Mouse (Mus musculus): ENCODE measurements around the gene Ttc7b. TPM values are rescaled to one million over a fixed set of nuclear protein-coding genes. Genes with fewer than 3 reads are reported as not detected.

Gene Ttc7b
- polyA plus RNA-seq, 1 experiment: 0.13 TPM

DNA sequence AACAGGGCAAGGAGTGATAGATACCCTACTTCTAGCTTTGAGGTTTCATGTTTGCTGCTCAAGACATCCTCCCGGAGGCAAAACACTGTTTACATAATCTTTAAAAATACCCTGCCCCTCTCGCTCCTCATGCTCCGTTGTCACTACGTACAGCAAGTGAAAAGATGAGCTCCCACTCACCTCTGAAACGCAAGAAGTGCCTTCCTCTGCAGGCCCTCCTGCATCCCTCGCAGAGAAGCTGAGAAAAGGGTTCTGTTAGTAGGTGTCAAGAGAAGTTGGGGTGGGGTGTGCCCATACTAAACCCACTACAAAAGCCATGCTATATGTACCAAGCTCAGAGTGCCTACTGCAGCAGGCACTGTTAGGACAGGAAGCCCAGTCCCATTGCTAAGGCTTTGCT lies 138.7 kb downstream of the Ttc7b start:
- Histone ChIP-seq H3K36me3 (ENCODE audit: control insufficient read depth) (no peaks in the 10 kb centered on the region), H3K27me3 (ENCODE audit: control insufficient read depth) (no peaks in the 10 kb centered on the region)
- TF ChIP-seq TAL1 (IDR thresholded peaks at IDR 0.05; ENCODE audit: low read length) (no peak), GATA1 (IDR thresholded peaks at IDR 0.05; ENCODE audit: low read length) (no peak)

DNA sequence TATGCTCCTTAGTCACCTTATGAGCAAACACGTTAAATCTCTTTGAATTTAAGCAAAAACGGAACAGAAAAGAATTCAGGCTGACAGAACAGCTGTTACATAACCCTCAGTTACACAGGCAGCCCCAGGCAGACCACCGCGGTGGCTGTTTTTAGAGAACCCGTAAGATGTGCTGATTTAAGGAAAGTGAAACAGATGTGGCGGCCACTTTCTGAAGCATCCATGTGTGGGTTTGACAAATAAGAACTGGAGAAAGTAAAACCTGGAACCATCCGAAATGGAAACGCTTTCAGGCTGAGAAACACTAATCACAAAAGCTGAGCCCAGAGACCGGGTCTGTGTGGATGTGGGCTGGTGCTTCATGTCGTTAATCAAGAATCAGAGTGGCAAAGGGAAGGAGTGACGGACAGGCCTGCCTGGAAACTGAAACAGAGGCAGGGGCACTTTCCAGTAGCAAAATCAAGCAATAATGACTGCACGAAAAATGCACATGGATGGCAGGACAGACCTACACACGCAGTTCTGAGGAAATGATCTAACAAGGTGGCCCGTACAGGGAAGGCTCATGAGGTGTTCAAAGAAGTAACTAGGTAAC lies 139.8 kb downstream of the Ttc7b start:
- no peaks in the 10 kb centered on the region for H3K9me3 ChIP-seq (ENCODE audit: control insufficient read depth, low read length)
- H3K36me3 ChIP-seq (ENCODE audit: control insufficient read depth): no peaks in the 10 kb centered on the region
- no peak for TF ChIP-seq GATA1 (IDR thresholded peaks at IDR 0.05; ENCODE audit: low read length)
- no peak for TF ChIP-seq TAL1 (IDR thresholded peaks at IDR 0.05; ENCODE audit: low read length)
- H3K27me3 ChIP-seq (ENCODE audit: control insufficient read depth): no peaks in the 10 kb centered on the region
- H3K4me3 ChIP-seq (replicated peaks): no peak overlapping the region
- no peaks in the 10 kb centered on the region for H3K4me1 ChIP-seq (ENCODE audit: control insufficient read depth)

More for the DNA sequence above, 138.7 kb downstream of the Ttc7b start:
- no peaks in the 10 kb centered on the region for H3K4me1 ChIP-seq (ENCODE audit: control insufficient read depth)
- no peaks in the 10 kb centered on the region for H3K9me3 ChIP-seq (ENCODE audit: control insufficient read depth, low read length)
- H3K4me3 ChIP-seq (replicated peaks): no peak overlapping the region

DNA sequence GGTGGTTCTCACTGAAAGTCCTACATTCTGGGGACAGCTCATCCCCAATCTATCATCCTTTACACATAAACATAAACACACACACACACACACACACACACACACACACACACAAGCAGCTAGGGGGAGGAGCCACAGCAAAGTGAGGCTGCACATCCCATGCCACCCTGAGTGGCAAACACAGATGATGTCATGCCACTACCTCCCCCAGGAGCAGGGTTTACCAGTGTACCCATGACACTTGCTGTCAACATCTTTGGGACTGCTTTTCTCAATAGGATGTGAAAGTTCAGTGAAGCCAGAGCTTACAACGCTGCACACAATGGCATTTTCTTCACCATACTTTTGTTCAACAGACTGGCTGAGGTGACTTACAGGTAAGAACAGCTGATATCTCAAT lies 140.8 kb downstream of the Ttc7b start:
- no peaks in the 10 kb centered on the region for H3K4me1 ChIP-seq (ENCODE audit: control insufficient read depth)
- no peaks in the 10 kb centered on the region for H3K36me3 ChIP-seq (ENCODE audit: control insufficient read depth)
- TF ChIP-seq GATA1 (IDR thresholded peaks at IDR 0.05; ENCODE audit: low read length) (no peak), TAL1 (IDR thresholded peaks at IDR 0.05; ENCODE audit: low read length) (no peak)
- H3K4me3 ChIP-seq (replicated peaks): no peak overlapping the region
- no peaks in the 10 kb centered on the region for H3K27me3 ChIP-seq (ENCODE audit: control insufficient read depth)
- no peaks in the 10 kb centered on the region for H3K9me3 ChIP-seq (ENCODE audit: control insufficient read depth, low read length)

DNA sequence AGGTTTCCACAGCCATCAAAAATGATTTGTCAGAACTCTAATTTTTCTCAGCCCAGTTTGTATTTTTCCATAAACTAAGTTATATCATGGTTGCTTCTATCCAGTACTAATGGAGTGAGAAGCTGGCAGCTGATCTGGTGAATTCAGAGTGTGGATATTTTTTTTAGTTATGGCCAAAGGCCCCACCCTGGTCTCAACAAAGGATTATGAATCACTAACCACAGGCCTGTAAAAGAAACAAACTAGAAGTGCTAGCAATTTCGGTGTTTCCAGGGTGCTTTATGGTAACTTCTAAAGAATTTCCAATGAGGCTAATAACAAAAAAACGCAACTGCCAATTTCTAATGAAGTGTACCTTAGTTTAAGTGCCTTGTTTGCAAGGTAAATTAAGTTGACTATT lies 142.4 kb downstream of the Ttc7b start:
- TF ChIP-seq GATA1 (IDR thresholded peaks at IDR 0.05; ENCODE audit: low read length) (no peak), TAL1 (IDR thresholded peaks at IDR 0.05; ENCODE audit: low read length) (no peak)
- no peaks in the 10 kb centered on the region for H3K4me1 ChIP-seq (ENCODE audit: control insufficient read depth)
- no peaks in the 10 kb centered on the region for H3K27me3 ChIP-seq (ENCODE audit: control insufficient read depth)
- no peaks in the 10 kb centered on the region for H3K36me3 ChIP-seq (ENCODE audit: control insufficient read depth)
- H3K9me3 ChIP-seq (ENCODE audit: control insufficient read depth, low read length): no peaks in the 10 kb centered on the region
- no peak overlapping the region for H3K4me3 ChIP-seq (replicated peaks)

DNA sequence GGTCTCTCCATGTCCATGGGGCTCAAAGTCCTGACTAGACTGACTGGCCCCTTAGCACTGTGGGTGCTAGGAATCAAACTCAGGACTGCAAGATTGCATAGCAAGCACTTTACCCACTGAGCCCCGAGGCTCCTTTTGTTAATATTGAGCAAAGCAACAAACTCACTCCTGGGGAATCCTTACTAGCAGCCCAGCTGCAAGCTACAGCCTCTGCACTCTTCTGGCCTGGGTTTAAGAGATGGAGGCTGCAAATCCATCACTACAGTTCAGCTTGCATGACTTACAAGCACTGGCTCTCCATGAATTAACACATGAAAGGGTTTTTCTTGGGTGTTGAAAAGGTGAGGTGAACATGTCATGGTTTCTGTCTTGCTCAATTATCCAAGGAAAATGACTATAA lies 142.8 kb downstream of the Ttc7b start:
- no peak for TF ChIP-seq GATA1 (IDR thresholded peaks at IDR 0.05; ENCODE audit: low read length)
- TF ChIP-seq TAL1 (IDR thresholded peaks at IDR 0.05; ENCODE audit: low read length): no peak
- H3K27me3 ChIP-seq (ENCODE audit: control insufficient read depth): no peaks in the 10 kb centered on the region
- no peaks in the 10 kb centered on the region for H3K9me3 ChIP-seq (ENCODE audit: control insufficient read depth, low read length)

DNA sequence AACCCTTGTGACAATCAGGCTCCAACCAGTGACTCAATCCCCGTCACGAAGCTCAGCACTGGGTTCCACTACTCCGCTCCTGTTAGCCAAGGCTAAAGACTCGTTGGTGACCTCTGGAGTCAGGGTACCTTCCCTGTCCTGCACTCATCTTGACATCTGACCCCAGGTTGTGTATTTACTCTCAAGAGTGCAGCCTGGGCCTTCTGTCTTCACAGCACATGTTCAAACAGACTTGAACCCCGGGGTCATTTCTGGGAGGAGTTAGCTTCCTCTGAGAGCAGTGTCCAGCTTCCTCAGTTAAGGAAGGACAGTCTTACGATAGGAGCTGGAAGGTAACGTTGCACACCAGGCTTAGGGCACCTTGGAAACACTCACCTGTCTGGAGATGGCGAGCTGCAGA lies 144.8 kb downstream of the Ttc7b start:
- no peak for TF ChIP-seq GATA1 (IDR thresholded peaks at IDR 0.05; ENCODE audit: low read length)
- TF ChIP-seq TAL1 (IDR thresholded peaks at IDR 0.05; ENCODE audit: low read length): no peak
- no peaks in the 10 kb centered on the region; the same call in 1 of the 2 replicates for H3K36me3 ChIP-seq (ENCODE audit: control insufficient read depth)
- no peaks in the 10 kb centered on the region for H3K27me3 ChIP-seq (ENCODE audit: control insufficient read depth)
- H3K9me3 ChIP-seq (ENCODE audit: control insufficient read depth, low read length): no peaks in the 10 kb centered on the region
- no peak overlapping the region for H3K4me3 ChIP-seq (replicated peaks)
- no peaks in the 10 kb centered on the region for H3K4me1 ChIP-seq (ENCODE audit: control insufficient read depth)

More for the DNA sequence above, 142.8 kb downstream of the Ttc7b start:
- Histone ChIP-seq H3K4me1 (ENCODE audit: control insufficient read depth) (no peaks in the 10 kb centered on the region), H3K4me3 (replicated peaks) (no peak overlapping the region), H3K36me3 (ENCODE audit: control insufficient read depth) (no peaks in the 10 kb centered on the region)

DNA sequence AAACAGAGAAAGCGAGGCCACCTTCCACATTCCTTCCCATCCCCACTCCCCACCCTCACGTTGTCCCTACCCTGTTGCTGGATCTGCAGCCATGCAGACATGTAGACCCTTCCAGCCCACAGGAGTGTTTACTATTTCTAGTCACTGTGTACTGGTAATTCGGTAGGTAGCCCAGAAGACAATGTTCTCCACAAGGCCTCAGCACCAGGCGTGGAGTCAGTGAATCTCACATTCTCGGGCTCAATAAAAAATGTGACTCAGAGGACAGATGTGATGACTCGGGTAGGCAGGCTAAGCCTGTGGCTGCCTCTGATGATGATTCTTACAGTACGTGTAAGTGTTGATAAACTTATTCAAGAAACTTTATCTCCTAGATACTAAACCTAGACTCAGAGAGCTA lies 147.8 kb downstream of the Ttc7b start:
- H3K4me1 ChIP-seq (ENCODE audit: control insufficient read depth): no peaks in the 10 kb centered on the region
- H3K4me3 ChIP-seq (replicated peaks): no peak overlapping the region
- no peaks in the 10 kb centered on the region for H3K9me3 ChIP-seq (ENCODE audit: control insufficient read depth, low read length)
- TF ChIP-seq GATA1 (IDR thresholded peaks at IDR 0.05; ENCODE audit: low read length) (no peak), TAL1 (IDR thresholded peaks at IDR 0.05; ENCODE audit: low read length) (no peak)
- H3K27me3 ChIP-seq (ENCODE audit: control insufficient read depth): no peaks in the 10 kb centered on the region
- H3K36me3 ChIP-seq (ENCODE audit: control insufficient read depth): no peaks in the 10 kb centered on the region; the same call in 1 of the 2 replicates

DNA sequence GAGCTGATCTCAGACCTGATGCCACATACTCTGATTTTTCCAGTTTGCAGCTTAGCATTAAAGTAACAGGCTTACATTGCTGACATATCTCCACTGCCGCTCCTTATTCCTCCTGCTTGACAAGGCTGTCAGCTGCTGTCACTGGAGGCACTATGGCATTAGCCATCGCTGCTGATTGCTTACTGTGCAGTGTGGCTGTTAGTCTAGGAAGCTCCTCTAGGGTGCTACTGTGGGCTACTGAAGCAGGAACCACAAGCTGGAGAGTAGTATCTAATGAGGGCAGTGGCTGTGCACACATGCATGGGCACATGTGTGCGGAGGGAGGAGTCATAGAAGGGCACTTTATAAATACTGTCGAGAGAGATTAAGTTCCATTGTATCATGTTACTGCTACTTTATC lies 148.6 kb downstream of the Ttc7b start:
- Histone ChIP-seq H3K27me3 (ENCODE audit: control insufficient read depth) (no peaks in the 10 kb centered on the region), H3K4me1 (ENCODE audit: control insufficient read depth) (no peaks in the 10 kb centered on the region), H3K9me3 (ENCODE audit: control insufficient read depth, low read length) (no peaks in the 10 kb centered on the region), H3K36me3 (ENCODE audit: control insufficient read depth) (no peaks in the 10 kb centered on the region; the same call in 1 of the 2 replicates), H3K4me3 (replicated peaks) (no peak overlapping the region)
- TF ChIP-seq GATA1 (IDR thresholded peaks at IDR 0.05; ENCODE audit: low read length) (no peak), TAL1 (IDR thresholded peaks at IDR 0.05; ENCODE audit: low read length) (no peak)

DNA sequence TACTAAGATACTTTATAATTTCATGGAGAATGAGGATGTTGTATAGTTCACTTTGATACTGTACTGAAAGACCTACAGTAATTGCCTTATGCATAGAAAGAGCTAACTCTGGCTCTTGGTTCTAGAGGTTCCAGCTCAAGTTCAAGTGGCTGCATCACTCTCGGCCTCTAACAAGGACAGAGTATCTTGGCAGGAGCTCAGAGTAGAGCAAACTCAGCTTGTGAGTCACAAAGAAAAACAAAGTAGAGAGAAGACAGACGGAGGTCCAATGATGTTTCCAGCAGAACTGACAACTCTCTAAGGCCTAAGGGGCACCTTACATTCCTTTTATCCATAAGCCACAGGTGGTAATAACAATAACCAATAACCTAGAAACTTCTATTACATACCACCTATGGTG lies 150.8 kb downstream of the Ttc7b start:
- Histone ChIP-seq H3K4me1 (ENCODE audit: control insufficient read depth) (no peaks in the 10 kb centered on the region), H3K36me3 (ENCODE audit: control insufficient read depth) (no peaks in the 10 kb centered on the region; the same call in 1 of the 2 replicates), H3K4me3 (replicated peaks) (no peak overlapping the region), H3K9me3 (ENCODE audit: control insufficient read depth, low read length) (no peaks in the 10 kb centered on the region), H3K27me3 (ENCODE audit: control insufficient read depth) (no peaks in the 10 kb centered on the region)
- TF ChIP-seq GATA1 (IDR thresholded peaks at IDR 0.05; ENCODE audit: low read length): no peak
- no peak for TF ChIP-seq TAL1 (IDR thresholded peaks at IDR 0.05; ENCODE audit: low read length)

DNA sequence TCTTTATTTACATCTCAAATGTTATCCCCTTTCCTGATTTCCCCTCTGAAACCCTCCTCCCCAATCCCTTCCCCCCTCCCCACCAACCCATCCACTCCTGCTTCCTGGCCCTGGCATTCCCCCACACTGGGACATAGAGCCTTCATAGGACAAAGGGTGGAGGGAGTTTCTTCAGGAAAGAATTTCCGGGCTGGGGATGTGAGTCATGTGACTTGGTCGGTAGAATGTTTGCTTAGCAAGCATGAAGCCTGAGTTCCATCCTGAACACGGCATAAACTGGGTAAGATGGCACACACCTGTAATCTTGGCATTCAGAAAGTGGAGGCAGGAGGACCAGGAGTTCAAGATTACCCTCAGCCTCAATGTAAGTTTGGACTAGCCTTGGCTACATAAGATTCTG lies 151.4 kb downstream of the Ttc7b start:
- Histone ChIP-seq H3K9me3 (ENCODE audit: control insufficient read depth, low read length) (no peaks in the 10 kb centered on the region), H3K4me1 (ENCODE audit: control insufficient read depth) (no peaks in the 10 kb centered on the region), H3K27me3 (ENCODE audit: control insufficient read depth) (no peaks in the 10 kb centered on the region), H3K4me3 (replicated peaks) (no peak overlapping the region), H3K36me3 (ENCODE audit: control insufficient read depth) (no peaks in the 10 kb centered on the region; the same call in 1 of the 2 replicates)
- TF ChIP-seq GATA1 (IDR thresholded peaks at IDR 0.05; ENCODE audit: low read length) (no peak), TAL1 (IDR thresholded peaks at IDR 0.05; ENCODE audit: low read length) (no peak)

Data from erythroblast, embryonic 14.5 days (primary cell).